Mouse (Mus musculus): ENCODE measurements around the gene 1810046K07Rik. TPM values are rescaled to one million over a fixed set of nuclear protein-coding genes. Genes with fewer than 3 reads are reported as not detected.

1810046K07Rik gene
- polyA plus RNA-seq, 1 experiment from 2014 or later, result not detected

DNA sequence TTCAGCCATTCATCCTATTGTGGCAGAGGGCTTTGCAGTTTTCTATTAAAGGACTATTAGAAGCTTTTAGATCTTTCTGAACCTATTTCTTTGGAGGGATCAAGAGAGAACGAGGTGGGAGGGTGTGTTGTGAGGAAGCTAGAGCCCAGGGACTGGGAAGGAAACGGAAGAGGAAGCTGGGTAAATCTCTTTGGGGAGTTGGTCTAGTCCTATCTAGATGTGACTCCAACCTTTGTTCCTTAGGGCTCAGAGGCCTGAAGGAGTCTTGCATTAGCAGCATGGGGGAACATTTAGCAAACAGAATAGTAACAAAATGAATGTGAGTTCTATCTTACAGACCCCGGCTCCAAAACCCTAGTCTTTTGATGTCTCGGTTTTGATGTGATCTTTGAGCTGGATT is 37.7 kb downstream of the 1810046K07Rik start:
- Histone ChIP-seq H3K27me3 (no peaks in the 10 kb centered on the region), H3K4me2 (no peak overlapping the region), H3K4me3 (replicated peaks) (no peak overlapping the region), H3K27ac (no peak overlapping the region), H3K9me3 (no peaks in the 10 kb centered on the region), H3K4me1 (no peaks in the 10 kb centered on the region), H3K36me3 (replicated peaks) (no peaks in the 10 kb centered on the region), H3K9ac (no peak overlapping the region)
- 72% methylated on average over 4 of the region's 4 CpGs for WGBS
- ATAC-seq (ENCODE audit: low FRiP score), result no peak

DNA sequence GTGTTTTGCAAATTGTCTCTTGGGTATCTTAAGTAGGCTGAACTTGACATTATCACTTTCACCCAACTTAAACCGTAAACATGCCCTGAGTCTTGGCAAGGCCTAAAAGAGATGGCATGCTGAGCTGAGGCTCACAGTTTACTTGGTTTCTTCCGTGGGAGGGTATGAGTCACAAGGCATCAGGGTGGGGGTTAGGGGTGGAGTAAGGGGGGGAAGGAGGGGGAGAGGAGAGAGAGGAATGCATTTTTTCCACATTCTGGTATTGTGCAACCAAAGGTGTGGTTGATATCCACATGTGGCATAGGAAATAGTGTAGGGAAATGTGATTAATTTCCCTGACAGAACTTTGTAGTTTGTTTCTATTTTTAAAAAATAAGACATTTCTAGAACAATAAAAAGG is 42.6 kb downstream of the 1810046K07Rik start:
- H3K9ac ChIP-seq, result no peak overlapping the region
- WGBS, result 66% methylated on average over 2 of the region's 2 CpGs
- H3K27me3 ChIP-seq, result no peaks in the 10 kb centered on the region
- no peaks in the 10 kb centered on the region for H3K36me3 ChIP-seq (replicated peaks)
- H3K4me1 ChIP-seq, result no peaks in the 10 kb centered on the region
- no peak overlapping the region for H3K4me3 ChIP-seq (replicated peaks)
- no peak overlapping the region for H3K4me2 ChIP-seq
- H3K27ac ChIP-seq, result no peak overlapping the region
- ATAC-seq (ENCODE audit: low FRiP score), result no peak
- H3K9me3 ChIP-seq, result no peaks in the 10 kb centered on the region

DNA sequence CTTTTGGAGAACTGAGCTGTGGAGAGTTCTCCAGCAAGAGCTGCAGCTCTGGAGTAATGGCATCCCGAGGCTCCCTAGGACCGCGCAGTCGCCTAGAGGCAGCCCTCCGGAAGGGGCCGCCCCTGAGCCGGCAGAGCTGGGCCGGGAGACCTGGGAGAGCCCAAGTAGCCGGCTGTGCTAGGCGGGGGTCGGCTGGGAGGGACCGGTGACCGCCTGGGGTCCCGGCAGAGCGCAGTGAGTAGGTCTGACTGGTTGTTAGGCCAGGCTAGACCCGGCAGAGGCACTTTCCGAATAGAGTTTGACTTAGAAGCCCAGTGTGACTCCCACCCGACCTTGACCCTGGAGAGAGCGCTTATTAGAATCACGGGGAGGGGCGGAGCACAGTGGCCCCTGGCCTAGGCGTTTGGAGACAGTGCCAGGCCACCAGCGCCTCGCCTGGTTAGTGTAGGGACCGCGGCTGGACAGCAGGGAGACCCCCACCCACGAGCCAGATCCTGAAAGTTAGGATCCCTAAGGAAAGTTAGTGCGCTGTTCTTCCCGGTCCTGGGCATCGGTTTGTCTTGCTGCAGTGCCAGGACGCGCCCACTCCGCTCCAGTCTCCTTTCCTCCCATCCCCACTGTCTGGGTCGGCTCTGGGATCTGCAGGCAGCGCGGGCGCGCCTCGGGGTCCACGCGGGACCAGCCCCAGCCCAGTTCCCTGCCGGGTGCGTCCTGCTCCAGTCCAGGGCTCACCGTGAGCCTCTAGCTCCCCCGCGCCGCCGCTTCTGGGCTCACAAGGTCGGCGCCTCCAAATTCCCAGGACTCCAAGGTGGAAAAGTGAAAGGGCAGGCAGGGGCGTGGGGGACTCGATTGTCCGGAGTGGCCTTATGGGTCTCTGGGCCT is 50.0 kb downstream of the 1810046K07Rik start, which contains the start of gene Colca2:
Colca2 (minus strand) TSS at position 70 of the 882 bp plus-strand sequence.
- Histone ChIP-seq H3K4me3 (replicated peaks) (peak within 1 kb of the TSS; percentile 54), H3K9me3 (no peaks in the 10 kb centered on the region), H3K36me3 (replicated peaks) (no peaks in the 10 kb centered on the region), H3K9ac (peak within 1 kb of the TSS; percentile 58), H3K4me1 (peaks cover 15% of the 10 kb centered on the region), H3K27ac (no peak within 1 kb of the TSS), H3K27me3 (peaks cover 29% of the 10 kb centered on the region), H3K4me2 (peak within 1 kb of the TSS; percentile 87)
- peak; percentile 96 for ATAC-seq (ENCODE audit: low FRiP score)
- 1% methylated on average over 53 of the region's 53 CpGs for WGBS

DNA sequence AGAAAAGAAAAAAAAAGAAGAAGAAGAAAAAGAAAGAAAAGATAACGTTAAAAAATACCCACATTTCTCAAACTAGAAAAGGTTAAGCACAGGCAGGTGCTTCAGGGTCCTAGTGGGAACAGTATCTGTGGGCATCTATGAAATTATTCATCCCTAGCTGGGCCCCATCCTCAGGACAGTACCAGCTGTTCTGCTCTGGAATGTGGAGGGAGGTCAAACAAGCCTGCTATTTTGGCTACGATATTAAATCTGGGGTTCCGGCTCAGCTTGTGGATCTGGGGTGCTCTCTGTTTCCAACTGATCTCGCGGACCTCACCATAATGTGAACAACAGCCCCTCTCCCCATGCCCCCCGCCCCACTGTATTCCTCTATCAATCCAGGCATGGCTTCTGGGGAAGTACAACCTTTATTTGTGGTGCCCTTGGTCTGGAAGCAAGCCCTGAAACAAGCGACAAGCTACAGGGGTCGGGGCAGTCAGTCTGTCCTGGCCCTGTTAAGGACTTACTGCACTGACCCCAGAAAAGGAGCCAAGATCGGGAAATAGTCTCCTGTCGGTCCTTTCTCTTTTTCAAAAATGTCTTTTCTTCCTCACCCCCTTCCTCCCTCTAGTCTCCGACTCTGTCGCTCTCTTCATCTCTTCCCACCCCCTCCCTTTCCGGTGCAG is 50.8 kb downstream of the 1810046K07Rik start:
- Histone ChIP-seq H3K4me2 (peak overlapping the region; percentile 87), H3K36me3 (replicated peaks) (no peaks in the 10 kb centered on the region), H3K4me3 (replicated peaks) (peak overlapping the region; percentile 54), H3K9ac (peak overlapping the region; percentile 58; the same call in 1 of the 2 replicates), H3K27me3 (peaks cover 29% of the 10 kb centered on the region), H3K9me3 (no peaks in the 10 kb centered on the region), H3K4me1 (peaks cover 15% of the 10 kb centered on the region), H3K27ac (no peak overlapping the region)
- no peak; the same call in 1 of the 2 replicates for ATAC-seq (ENCODE audit: low FRiP score)
- 22% methylated on average over 13 of the region's 13 CpGs for WGBS

DNA sequence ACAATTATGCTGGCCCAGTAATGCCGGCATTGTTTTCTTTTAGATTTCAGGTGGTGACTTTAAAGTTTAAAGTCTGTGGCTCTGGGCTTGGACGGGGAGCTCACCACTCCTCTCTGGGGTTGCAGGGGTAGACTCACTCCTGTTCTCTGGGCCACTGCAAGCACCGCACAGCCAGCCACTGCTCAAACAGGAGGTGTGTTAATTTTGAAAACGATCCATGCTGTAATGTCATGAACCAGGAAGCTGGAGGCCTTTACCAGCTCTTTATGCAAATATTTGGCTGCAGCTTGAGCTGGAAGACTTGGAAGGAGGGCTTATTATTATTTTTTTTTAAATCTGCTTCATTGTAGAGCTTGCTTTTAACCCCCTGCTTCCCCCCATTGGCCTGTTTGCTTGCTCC is 54.0 kb downstream of the 1810046K07Rik start:
- Histone ChIP-seq H3K36me3 (replicated peaks) (no peaks in the 10 kb centered on the region), H3K27me3 (peaks cover 20% of the 10 kb centered on the region), H3K4me3 (replicated peaks) (no peak overlapping the region), H3K4me1 (peaks cover 15% of the 10 kb centered on the region), H3K9me3 (no peaks in the 10 kb centered on the region), H3K9ac (no peak overlapping the region), H3K27ac (no peak overlapping the region), H3K4me2 (no peak overlapping the region)
- ATAC-seq (ENCODE audit: low FRiP score), result no peak
- 24% methylated on average over 4 of the region's 4 CpGs for WGBS

DNA sequence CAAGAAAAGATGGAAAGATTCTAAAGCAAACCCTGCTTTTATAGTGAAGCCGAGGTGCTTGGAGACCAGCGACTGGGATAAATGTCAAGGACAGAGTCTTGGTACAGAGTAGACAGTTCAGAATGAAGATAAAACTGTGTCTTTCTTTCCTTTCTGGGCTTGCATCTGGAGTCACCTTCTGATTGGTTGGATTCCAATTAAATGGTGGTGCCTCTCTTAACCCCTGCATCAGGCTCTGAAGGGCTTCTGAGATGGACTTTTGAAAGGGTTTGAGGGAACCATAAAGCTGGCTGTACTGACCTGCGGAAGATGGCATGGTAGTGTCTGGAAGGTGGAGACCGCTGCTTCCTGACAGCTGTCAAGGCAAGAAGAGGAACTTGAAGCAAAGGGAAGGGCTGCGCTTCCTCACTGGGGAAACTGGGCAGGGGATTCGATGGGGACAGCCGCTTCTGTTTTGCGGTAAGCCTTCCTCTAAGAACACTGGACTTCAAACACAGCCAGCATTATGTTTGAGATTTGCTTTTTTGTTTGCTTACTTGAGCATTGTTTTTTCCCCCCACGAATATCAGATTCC is 55.0 kb downstream of the 1810046K07Rik start:
- ATAC-seq (ENCODE audit: low FRiP score), result no peak
- H3K27ac ChIP-seq, result no peak overlapping the region
- H3K4me2 ChIP-seq, result no peak overlapping the region
- peaks cover 9% of the 10 kb centered on the region for H3K4me1 ChIP-seq
- H3K27me3 ChIP-seq, result peaks cover 9% of the 10 kb centered on the region; the same call in 1 of the 2 replicates
- H3K36me3 ChIP-seq (replicated peaks), result no peaks in the 10 kb centered on the region
- no peak overlapping the region for H3K4me3 ChIP-seq (replicated peaks)
- no peak overlapping the region for H3K9ac ChIP-seq
- 65% methylated on average over 9 of the region's 9 CpGs for WGBS
- no peaks in the 10 kb centered on the region for H3K9me3 ChIP-seq

DNA sequence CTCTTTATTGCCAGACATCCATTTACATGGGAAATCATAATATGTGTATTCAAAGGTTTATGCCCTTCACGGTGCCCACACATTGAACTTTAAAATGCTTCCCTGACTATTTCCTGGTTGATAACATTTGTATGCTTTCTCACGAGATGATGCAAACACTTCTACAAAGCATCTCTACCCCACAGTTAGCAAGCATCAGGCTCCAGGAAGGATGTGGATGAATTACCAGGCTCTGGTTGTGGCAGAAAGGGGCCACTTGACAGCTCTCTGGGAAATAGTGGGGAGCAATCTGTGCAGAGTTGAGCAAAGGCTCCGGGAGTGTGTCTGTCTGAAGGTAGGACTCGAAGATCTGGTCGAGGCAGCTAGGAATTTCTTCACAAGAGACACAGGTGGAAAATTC is 56.6 kb downstream of the 1810046K07Rik start:
- 0 out of 2 replicates have a peak, but pooled peaks cover 7% of the 10 kb centered on the region for H3K27me3 ChIP-seq
- no peak for ATAC-seq (ENCODE audit: low FRiP score)
- no peak overlapping the region for H3K4me3 ChIP-seq (replicated peaks)
- no peak overlapping the region for H3K9ac ChIP-seq
- WGBS, result 80% methylated on average over 5 of the region's 5 CpGs
- H3K4me1 ChIP-seq, result no peaks in the 10 kb centered on the region
- no peak overlapping the region for H3K4me2 ChIP-seq
- H3K9me3 ChIP-seq, result no peaks in the 10 kb centered on the region
- H3K27ac ChIP-seq, result no peak overlapping the region
- H3K36me3 ChIP-seq (replicated peaks), result no peaks in the 10 kb centered on the region

DNA sequence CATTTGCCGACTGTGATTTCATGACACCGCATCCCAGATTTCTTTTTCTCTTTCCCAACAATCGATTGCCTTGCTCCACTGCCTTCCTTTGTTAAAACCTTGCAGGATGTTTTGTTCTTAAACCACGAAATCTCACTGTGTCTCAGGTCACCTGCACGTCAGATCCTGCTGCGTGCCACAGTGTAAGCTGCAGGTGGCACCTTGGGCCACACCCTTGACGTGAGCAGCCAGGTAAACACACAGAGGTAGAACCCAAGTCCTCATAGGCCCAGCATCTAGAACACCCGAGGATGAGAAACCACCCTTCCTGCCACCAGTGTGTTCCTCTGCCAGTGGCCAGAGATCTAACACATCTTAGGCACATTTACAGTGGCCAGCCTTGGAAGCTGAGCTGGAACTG is 57.6 kb downstream of the 1810046K07Rik start:
- WGBS, result 36% methylated on average over 8 of the region's 8 CpGs
- H3K4me2 ChIP-seq, result no peak overlapping the region
- H3K27ac ChIP-seq, result no peak overlapping the region
- 0 out of 2 replicates have a peak, but pooled peaks cover 4% of the 10 kb centered on the region for H3K27me3 ChIP-seq
- no peak for ATAC-seq (ENCODE audit: low FRiP score)
- H3K36me3 ChIP-seq (replicated peaks), result no peaks in the 10 kb centered on the region
- H3K4me1 ChIP-seq, result no peaks in the 10 kb centered on the region
- no peak overlapping the region for H3K9ac ChIP-seq
- H3K4me3 ChIP-seq (replicated peaks), result no peak overlapping the region
- no peaks in the 10 kb centered on the region for H3K9me3 ChIP-seq

DNA sequence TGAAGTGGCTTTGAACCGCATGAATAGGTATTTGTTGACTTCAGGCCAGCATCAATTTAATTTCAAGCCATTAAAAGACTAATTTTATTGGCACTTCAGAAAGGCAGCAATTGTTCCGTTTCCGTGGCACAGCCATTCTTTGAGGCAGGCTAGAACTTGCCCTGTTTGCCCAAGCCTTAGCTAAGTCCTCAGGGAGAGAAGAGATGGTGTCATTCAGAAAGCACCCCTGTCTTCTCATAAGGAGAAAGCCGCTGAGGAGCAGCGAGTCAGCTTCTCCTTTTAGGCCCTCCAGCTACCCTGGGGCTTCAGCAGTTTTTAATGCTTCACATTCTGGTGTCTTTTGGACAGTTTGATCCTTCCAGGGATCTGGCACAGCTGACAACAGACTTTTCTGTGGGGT is 59.9 kb downstream of the 1810046K07Rik start:
- Histone ChIP-seq H3K36me3 (replicated peaks) (no peaks in the 10 kb centered on the region), H3K27me3 (no peaks in the 10 kb centered on the region), H3K4me2 (no peak overlapping the region), H3K4me3 (replicated peaks) (no peak overlapping the region), H3K4me1 (no peaks in the 10 kb centered on the region), H3K9me3 (no peaks in the 10 kb centered on the region), H3K9ac (no peak overlapping the region), H3K27ac (no peak overlapping the region)
- WGBS, result 85% methylated on average over 5 of the region's 5 CpGs
- ATAC-seq (ENCODE audit: low FRiP score), result no peak

DNA sequence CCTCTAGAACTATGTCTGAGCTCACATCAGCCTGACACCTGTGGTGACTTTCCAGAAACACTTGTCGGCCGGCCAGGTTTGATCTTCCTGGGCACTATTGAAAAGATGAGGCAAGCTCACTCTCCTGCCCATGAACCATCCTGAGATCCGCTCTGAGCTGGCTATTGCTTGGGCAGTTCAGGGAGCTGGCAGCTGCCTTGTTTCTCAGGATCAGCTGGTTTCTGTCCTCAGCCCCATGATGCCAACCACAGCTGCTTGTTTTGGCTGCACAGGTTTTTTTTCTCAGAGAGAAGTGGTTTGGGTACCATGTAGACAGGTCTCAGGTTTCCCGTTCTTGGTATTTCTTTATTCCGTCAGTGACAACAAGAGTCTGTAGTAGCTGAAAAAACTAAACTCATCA is 70.3 kb downstream of the 1810046K07Rik start:
- no peak overlapping the region for H3K27ac ChIP-seq
- WGBS, result 87% methylated on average over 5 of the region's 5 CpGs

DNA sequence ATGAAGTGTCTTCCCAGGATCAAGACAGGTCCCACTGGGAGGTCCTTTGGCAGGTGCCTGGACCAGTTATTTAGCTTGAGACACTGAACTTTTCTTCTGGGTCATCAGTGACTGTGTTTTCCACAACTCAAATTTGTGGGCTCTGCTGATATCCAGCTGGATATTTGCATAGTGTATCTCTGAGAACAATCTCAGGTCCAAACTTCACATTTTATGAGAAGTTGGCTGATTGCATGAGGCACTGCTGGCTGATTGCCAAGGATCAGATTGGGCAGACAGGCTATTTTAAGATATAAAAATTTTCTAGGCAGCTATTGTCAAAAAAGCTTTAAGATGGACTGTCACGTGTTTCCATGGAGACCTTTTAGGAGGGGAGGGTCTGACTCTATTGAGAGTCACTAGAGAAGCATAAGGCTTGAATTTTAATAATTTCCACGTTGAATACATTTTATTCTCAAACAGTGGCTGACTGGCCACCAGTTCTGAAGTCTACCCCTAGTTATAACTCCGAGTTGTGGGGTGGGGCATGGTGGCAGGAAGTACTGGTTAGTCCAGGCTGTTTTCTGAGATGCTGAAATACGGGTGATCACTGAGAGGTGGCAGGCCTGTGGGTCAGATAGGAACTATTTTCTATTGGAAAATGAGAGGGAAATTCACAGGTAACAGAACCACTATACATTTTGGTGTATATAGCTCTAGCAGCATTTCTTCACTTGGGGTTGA is 71.8 kb downstream of the 1810046K07Rik start:
- no peak overlapping the region for H3K27ac ChIP-seq
- no peaks in the 10 kb centered on the region for H3K36me3 ChIP-seq (replicated peaks)
- H3K9ac ChIP-seq, result no peak overlapping the region
- 74% methylated on average over 4 of the region's 4 CpGs for WGBS
- no peak overlapping the region for H3K4me3 ChIP-seq (replicated peaks)
- no peaks in the 10 kb centered on the region for H3K4me1 ChIP-seq
- H3K9me3 ChIP-seq, result no peaks in the 10 kb centered on the region
- H3K27me3 ChIP-seq, result no peaks in the 10 kb centered on the region
- no peak for ATAC-seq (ENCODE audit: low FRiP score)
- H3K4me2 ChIP-seq, result no peak overlapping the region

More for the DNA sequence above, 70.3 kb downstream of the 1810046K07Rik start:
- Histone ChIP-seq H3K4me3 (replicated peaks) (no peak overlapping the region), H3K4me1 (no peaks in the 10 kb centered on the region), H3K36me3 (replicated peaks) (no peaks in the 10 kb centered on the region), H3K9me3 (no peaks in the 10 kb centered on the region), H3K4me2 (no peak overlapping the region), H3K27me3 (no peaks in the 10 kb centered on the region), H3K9ac (no peak overlapping the region)
- no peak for ATAC-seq (ENCODE audit: low FRiP score)

All from forebrain, embryonic 12.5 days (tissue).